Mouse (Mus musculus): ENCODE data around the gene Hist1h2ad. TPM values are rescaled to one million over a fixed set of nuclear protein-coding genes. Genes with fewer than 3 reads are reported as not detected.

Hist1h2ad gene
- polyA plus RNA-seq, 1 experiment from 2014 or later, result 1.3 TPM

- Histone ChIP-seq H3K4me3 (ENCODE audit: low read depth, low read length) (peak overlapping the region; percentile 34), H3K27ac (ENCODE audit: low read depth, low read length) (peak overlapping the region; percentile 9; the same call in 1 of the 2 replicates), H3K27me3 (replicated peaks; ENCODE audit: control insufficient read depth, insufficient read depth, low read length) (no peaks in the 10 kb centered on the region), H3K36me3 (ENCODE audit: control insufficient read depth, insufficient read depth) (no peaks in the 10 kb centered on the region), H3K9me3 (ENCODE audit: control insufficient read depth) (no peaks in the 10 kb centered on the region), H3K4me2 (replicated peaks; ENCODE audit: low read depth) (peak overlapping the region; percentile 67), H3K4me1 (replicated peaks; ENCODE audit: control insufficient read depth, insufficient read depth, low read length) (peaks cover 9% of the 10 kb centered on the region; the same call in 1 of the 2 replicates), H3K9ac (ENCODE audit: low read depth, low read length) (peak overlapping the region; percentile 46; the same call in 1 of the 2 replicates)
- WGBS, result 7% methylated on average over 7 of the region's 7 CpGs
- no peak for TF ChIP-seq CTCF (IDR thresholded peaks at IDR 0.05; ENCODE audit: low read depth)
- no peak for ATAC-seq
Measured at GRCm38 (mm10) chr13:23576351-23576881, 2.2 kb downstream of the Hist1h2ad start.

GRCm38 (mm10) chr13:23576906-23577639 is 2.9 kb downstream of the Hist1h2ad start:
- peak overlapping the region; percentile 34 for H3K4me3 ChIP-seq (ENCODE audit: low read depth, low read length)
- H3K4me1 ChIP-seq (replicated peaks; ENCODE audit: control insufficient read depth, insufficient read depth, low read length), result peaks cover 9% of the 10 kb centered on the region; the same call in 1 of the 2 replicates
- no peak for TF ChIP-seq CTCF (IDR thresholded peaks at IDR 0.05; ENCODE audit: low read depth)
- H3K27ac ChIP-seq (ENCODE audit: low read depth, low read length), result peak overlapping the region; percentile 9; the same call in 1 of the 2 replicates
- no peaks in the 10 kb centered on the region for H3K27me3 ChIP-seq (replicated peaks; ENCODE audit: control insufficient read depth, insufficient read depth, low read length)
- peak overlapping the region; percentile 67 for H3K4me2 ChIP-seq (replicated peaks; ENCODE audit: low read depth)
- H3K9me3 ChIP-seq (ENCODE audit: control insufficient read depth), result no peaks in the 10 kb centered on the region
- H3K9ac ChIP-seq (ENCODE audit: low read depth, low read length), result peak overlapping the region; percentile 46; the same call in 1 of the 2 replicates
- no peak for ATAC-seq
- H3K36me3 ChIP-seq (ENCODE audit: control insufficient read depth, insufficient read depth), result no peaks in the 10 kb centered on the region
- WGBS, result 35% methylated on average over 6 of the region's 6 CpGs

DNA sequence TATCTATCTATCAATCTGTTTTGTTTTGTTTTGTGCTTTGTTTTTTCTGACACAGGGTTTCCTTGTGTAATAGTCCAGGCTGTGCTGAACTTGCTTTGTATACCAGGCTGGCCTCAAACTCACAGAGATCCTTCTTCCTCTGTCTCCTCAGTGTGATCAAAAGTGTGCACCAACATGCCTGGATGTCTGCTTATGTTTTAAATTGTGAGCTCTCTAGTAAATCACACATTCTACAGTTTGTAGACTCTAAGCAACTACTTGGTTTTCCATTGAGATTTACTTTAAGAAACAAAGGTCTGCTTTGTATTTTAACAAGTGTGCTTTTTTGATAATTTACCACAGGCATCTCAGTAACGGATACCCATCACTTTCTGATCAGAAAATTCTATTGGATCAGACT is 3.7 kb downstream of the Hist1h2ad start:
- Histone ChIP-seq H3K4me2 (replicated peaks; ENCODE audit: low read depth) (no peak overlapping the region), H3K9me3 (ENCODE audit: control insufficient read depth) (no peaks in the 10 kb centered on the region), H3K27ac (ENCODE audit: low read depth, low read length) (no peak overlapping the region), H3K4me3 (ENCODE audit: low read depth, low read length) (no peak overlapping the region), H3K36me3 (ENCODE audit: control insufficient read depth, insufficient read depth) (no peaks in the 10 kb centered on the region), H3K9ac (ENCODE audit: low read depth, low read length) (no peak overlapping the region), H3K4me1 (replicated peaks; ENCODE audit: control insufficient read depth, insufficient read depth, low read length) (peaks cover 3% of the 10 kb centered on the region; the same call in 1 of the 2 replicates), H3K27me3 (replicated peaks; ENCODE audit: control insufficient read depth, insufficient read depth, low read length) (no peaks in the 10 kb centered on the region)
- no peak for ATAC-seq
- WGBS, result 95% methylated on average over 1 of the region's 1 CpGs
- no peak for TF ChIP-seq CTCF (IDR thresholded peaks at IDR 0.05; ENCODE audit: low read depth)

GRCm38 (mm10) chr13:23581408-23582218 is 7.4 kb downstream of the Hist1h2ad start, which contains the start of gene Hist1h4d:
TSS of gene Hist1h4d (plus strand) at chr13:23581598.
- Histone ChIP-seq H3K36me3 (ENCODE audit: control insufficient read depth, insufficient read depth) (no peaks in the 10 kb centered on the region), H3K9ac (ENCODE audit: low read depth, low read length) (peak within 1 kb of the TSS; percentile 65), H3K9me3 (ENCODE audit: control insufficient read depth) (no peaks in the 10 kb centered on the region), H3K4me3 (ENCODE audit: low read depth, low read length) (peak within 1 kb of the TSS; percentile 47), H3K27me3 (replicated peaks; ENCODE audit: control insufficient read depth, insufficient read depth, low read length) (no peaks in the 10 kb centered on the region), H3K4me1 (replicated peaks; ENCODE audit: control insufficient read depth, insufficient read depth, low read length) (no peaks in the 10 kb centered on the region; the same call in 1 of the 2 replicates), H3K27ac (ENCODE audit: low read depth, low read length) (peak within 1 kb of the TSS; percentile 68), H3K4me2 (replicated peaks; ENCODE audit: low read depth) (peak within 1 kb of the TSS; percentile 73)
- ATAC-seq, result peak; percentile 84
- TF ChIP-seq CTCF (IDR thresholded peaks at IDR 0.05; ENCODE audit: low read depth), result no peak
- under 1% methylated on average over 43 of the region's 43 CpGs for WGBS

GRCm38 (mm10) chr13:23582219-23583056 is 8.3 kb downstream of the Hist1h2ad start:
- Histone ChIP-seq H3K36me3 (ENCODE audit: control insufficient read depth, insufficient read depth) (no peaks in the 10 kb centered on the region), H3K9ac (ENCODE audit: low read depth, low read length) (peak overlapping the region; percentile 65), H3K9me3 (ENCODE audit: control insufficient read depth) (no peaks in the 10 kb centered on the region), H3K4me1 (replicated peaks; ENCODE audit: control insufficient read depth, insufficient read depth, low read length) (no peaks in the 10 kb centered on the region; the same call in 1 of the 2 replicates), H3K27me3 (replicated peaks; ENCODE audit: control insufficient read depth, insufficient read depth, low read length) (no peaks in the 10 kb centered on the region), H3K4me3 (ENCODE audit: low read depth, low read length) (peak overlapping the region; percentile 47), H3K4me2 (replicated peaks; ENCODE audit: low read depth) (peak overlapping the region; percentile 73), H3K27ac (ENCODE audit: low read depth, low read length) (no peak overlapping the region)
- TF ChIP-seq CTCF (IDR thresholded peaks at IDR 0.05; ENCODE audit: low read depth), result no peak
- ATAC-seq, result no peak
- WGBS, result 15% methylated on average over 6 of the region's 6 CpGs

Data from intestine, postnatal 0 days (tissue).